Mouse (Mus musculus) c-Kit-positive CD71-negative TER-119-negative erythroid progenitor cells, embryonic 14.5 days (primary cell): ENCODE data around the gene Hspa1l.
"Not testable (repeated sequence)": the region's sequence is repeated elsewhere in the genome, so short reads cannot be mapped to it uniquely, and the experiment has no call there.

Source experiments
- DNase-seq: peaks from one replicate; pipeline ENCODE4 v3.0.0-alpha.2; 2013; ENCODE audit warnings: low read depth

The Hspa1l gene

DNA sequence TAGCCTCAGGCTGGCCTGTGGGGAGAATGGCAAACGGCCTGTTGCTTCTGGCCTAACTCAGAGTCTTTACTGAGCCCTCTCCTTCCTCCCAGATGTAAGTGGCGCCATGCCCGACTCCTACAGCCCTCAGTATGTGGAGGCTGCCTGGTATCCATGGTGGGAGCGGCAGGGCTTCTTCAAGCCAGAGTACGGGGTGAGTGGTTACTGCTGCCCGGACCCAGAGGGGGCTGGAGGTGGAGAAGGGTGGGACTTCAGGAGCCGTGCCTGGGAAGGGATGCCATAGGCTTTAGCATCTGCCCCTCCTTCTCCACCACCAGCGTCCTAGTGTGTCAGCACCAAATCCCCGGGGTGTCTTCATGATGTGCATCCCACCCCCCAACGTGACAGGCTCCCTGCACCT lies 32.7 kb downstream of the Hspa1l start:
- DNase-seq = no peak

DNA sequence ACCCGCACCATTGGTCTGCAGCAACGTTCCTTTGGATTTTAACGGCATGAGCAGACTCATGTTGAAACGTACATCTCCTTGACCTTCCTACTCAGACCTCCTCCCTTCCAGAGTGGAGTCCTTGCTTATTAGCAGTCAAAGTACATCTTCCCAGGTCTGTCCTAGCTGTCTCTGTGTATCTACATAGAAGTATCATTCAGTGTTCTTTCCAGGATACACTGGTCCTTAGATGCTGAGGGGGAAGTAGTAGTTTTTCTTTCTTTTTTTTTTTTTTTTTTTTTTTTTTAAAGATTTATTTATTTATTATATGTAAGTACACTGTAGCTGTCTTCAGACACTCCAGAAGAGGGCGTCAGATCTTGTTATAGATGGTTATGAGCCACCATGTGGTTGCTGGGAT lies 33.4 kb downstream of the Hspa1l start:
- not testable (repeated sequence) for DNase-seq

DNA sequence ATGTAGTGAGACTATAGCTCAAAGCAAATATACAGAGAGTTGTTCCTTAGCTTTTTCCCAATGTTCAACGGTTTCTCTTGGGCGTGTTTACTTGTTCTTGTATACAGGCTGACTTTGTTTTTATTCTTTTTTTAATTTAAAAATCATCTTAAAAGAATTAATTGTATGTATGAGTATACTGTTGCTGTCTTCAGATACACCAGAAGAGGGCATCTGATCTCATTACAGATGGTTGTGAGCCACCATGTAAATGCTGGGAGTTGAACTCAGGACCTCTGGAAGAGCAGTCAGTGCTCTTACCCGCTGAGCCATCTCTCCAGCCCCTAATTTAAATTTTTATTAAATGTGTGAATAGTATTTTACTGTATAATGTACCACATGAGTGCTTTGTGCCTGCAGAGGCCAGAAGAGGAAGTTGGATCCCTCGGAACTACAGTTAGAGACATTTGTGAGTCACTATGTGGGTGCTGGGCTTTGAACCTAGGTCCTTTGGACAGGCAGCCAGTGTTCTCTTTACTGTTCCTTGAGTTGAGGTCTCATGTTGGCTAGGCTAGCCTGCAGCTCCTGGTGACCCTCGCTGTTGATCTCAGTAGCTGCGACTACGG lies 35.0 kb downstream of the Hspa1l start:
- no peak for DNase-seq

DNA sequence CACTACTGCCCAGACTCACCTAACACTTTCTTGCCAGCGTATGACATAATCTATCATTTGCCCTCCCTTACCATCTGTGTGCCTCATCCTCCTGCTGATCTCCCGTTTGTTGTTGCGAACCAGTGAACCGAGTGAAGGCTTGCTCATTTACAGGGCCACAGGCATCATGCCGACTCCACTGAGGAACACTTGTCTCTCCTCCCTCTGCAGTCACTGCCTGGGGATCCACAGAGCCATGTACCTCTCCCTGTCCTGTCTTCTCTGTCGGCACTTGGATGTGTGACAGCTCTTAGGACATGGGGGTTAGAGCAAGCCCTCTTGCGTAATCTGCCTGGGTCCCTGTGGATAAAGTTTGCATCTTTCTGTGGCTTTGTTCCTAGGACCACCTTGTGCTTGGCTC lies 37.1 kb downstream of the Hspa1l start:
- no peak for DNase-seq

DNA sequence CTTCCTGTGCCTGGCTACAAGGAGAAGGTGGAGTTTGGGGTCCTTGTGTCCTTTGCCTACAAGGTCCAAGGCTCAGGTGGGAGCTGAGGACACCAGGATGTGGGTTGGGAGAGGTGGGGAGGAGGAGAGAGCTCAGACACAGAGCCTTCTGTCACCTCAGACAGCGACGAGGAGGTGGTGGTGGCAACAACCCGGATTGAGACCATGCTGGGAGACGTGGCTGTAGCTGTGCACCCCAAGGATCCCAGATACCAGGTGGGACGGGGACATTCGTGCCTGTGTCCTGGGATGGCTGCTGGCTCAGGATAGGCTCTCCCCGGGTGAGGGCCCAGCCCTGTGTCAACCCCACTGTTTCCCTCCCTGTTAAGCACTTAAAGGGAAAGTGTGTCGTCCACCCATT lies 38.9 kb downstream of the Hspa1l start:
- no peak for DNase-seq

DNA sequence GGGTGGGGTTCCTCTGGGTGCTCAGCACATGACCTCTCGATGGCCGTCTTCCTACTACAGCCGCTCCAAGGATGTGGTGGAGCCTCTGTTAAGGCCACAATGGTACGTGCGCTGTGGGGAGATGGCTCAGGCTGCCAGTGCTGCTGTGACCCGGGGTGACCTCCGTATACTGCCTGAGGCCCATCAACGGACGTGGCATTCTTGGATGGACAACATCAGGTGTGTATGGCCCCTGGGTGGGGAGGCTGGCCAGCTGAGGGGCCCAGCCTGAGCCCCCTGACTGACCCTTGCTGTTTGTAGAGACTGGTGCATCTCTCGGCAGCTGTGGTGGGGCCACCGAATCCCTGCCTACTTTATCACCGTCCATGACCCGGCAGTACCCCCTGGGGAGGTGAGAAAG lies 39.9 kb downstream of the Hspa1l start:
- DNase-seq = no peak

DNA sequence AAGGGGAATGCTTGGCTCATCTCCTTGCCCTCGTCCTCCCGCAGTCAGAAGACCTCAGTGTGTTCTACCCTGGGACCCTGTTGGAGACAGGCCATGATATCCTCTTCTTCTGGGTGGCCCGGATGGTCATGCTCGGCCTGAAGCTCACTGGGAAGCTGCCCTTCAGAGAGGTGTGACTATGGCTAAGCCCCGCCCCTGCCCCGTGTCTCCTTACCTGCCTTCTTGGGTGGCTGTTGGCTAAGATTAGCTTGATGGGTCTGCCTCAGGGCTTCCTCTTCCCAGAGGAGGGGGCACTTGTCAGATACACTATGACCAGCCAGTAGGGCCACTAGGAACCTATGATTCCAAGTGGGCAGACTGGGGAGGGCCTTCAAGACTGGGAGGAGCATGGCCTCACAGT lies 40.7 kb downstream of the Hspa1l start:
- DNase-seq = no peak

DNA sequence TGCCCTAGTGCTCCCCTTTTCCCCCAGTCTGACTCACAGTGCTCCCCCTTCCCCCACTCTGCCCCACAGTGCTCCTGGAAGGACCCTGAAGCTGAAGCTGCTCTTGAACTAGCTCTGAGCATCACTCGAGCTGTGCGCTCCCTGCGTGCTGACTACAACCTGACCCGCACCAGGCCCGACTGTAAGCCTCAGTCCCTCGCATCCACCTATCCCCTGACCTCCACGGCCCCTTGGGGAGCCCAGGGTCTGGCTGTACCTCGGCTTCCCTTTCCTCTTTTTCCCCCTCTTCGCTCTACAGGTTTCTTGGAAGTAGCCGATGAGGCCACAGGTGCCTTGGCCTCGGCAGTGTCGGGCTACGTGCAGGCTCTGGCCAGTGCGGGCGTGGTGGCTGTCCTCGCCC lies 42.8 kb downstream of the Hspa1l start:
- no peak for DNase-seq

DNA sequence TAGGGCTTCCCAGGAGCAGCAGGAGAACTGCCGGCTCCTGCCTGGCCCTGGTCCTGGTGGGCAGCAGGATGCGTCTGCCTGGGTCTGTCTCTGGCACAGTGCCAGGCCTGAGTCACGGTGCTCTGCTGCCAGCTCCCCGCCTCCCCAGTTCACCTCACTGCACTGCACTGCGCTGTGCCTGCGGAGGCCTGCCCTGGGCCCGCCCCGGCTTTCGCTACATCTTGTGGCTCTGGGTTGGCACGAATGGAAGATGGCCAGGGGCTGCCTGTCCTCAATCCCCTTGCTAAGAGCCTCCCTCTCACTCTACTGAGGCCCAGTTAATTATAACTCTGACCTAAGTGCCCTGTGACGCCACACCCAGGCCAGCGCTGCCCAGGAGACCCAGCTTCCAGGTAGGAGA lies 43.9 kb downstream of the Hspa1l start, which contains the start of gene Vwa7:
Vwa7 (plus strand) TSS at position 204 of the 400 bp plus-strand sequence.
- no peak for DNase-seq

DNA sequence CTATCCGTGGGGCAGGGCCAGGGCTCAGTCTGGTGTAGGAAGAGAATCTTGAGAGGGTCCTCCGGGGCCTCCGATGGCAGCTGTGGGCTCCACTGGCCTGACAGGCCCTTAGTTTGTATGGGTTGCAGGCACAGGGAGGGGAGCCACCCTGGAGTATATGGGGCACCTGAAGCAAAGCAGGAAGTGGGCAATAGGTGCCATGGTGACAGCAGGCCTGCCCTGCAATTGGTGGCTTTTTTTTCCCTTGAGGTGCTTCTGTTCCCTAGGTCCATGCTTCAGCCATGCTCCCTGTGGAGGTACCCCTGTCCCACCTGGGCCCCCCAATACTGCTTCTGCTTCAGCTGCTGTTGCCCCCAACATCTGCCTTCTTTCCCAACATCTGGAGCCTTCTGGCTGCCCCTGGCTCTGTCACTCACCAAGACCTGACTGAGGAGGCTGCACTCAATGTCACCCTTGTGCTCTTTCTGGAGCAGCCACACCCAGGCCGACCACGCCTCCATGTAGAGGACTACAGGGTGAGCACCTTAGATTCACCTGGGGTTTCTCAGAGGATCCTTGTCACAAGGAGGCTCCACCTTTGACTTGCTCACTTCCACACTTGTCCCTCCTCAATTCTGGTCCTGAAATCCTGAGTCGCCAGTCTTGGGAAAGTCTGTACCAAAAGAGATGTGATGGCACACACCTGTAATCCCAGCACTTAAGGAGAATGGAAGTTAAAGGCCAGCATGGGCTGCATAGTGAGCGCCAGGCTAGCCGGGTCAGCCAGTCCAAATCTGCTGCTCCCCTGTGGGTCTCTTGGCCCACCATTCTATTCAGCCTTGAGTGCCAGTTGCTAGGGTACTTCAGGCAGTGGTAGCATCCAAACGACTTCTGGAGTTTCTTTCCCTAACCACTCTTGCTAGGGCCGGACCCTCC lies 44.5 kb downstream of the Hspa1l start:
- DNase-seq = no peak

DNA sequence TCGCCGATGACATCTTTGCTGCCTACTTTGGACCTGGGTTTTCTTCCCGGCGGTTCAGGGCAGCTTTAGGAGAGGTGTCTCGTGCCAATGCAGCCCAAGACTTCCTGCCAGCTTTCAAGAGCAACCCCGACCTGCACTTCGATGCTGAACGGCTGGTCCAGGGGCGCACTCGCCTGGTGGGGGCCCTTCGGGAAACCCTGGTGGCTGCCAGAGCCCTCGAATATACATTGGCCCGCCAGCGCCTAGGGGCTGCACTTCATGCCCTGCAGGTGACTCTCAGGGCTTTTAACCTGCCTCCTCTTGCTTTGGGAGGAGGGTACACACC lies 45.2 kb downstream of the Hspa1l start:
- DNase-seq = no peak

DNA sequence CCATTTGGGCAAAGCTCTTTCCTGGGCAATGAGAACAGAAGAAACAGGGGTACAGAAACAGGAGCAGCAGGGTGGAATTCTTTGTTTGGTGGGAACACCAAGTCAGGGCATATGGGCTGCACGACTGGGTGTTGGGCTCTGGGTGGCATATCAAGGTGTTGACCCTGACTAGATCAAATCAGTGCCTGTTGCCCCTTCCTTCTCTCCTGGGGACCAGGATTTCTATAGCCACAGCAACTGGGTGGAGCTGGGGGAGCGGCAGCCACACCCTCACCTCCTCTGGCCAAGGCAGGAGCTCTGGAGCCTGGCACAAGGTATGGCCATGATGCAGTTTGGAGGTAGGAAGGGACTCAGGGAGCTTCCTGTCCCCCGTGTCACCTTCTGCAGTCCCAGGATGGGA lies 45.7 kb downstream of the Hspa1l start:
- DNase-seq = no peak

DNA sequence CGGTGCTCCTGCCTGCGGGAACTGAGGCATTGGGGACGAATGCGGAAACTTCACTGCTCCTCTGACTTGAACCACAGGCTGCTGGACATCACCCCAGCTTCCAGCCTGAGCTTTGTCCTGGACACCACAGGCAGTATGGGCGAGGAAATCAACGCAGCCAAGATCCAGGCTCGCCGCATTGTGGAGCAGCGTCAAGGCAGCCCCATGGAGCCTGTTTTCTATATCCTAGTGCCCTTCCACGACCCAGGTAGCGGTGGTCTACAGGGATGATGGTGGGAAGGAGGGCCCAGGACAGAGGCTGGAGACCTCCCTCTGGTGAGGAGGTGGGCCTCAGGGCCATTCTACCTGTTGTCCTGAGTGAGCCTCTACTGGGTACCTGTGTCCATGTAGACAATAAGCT lies 47.4 kb downstream of the Hspa1l start:
- DNase-seq = no peak

DNA sequence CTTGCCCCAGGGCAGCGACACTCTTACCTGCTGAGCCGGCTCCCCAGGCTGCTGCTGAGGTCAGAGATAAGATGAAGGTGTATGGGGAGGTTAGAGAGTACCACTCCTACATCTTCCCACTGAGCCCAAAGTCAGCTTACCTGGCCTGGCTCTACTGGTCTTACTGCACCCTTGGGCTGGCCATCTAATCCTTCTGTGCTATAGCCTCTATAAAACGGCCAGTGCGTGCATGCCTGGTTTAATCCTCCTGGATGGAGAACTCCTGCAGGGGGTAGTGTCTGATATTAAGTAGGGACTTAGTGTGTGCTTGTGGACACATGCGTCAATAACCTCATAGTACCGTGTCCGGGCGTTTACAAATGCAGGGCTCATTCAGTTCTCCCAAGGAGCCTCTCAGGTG lies 48.0 kb downstream of the Hspa1l start:
- DNase-seq = no peak

DNA sequence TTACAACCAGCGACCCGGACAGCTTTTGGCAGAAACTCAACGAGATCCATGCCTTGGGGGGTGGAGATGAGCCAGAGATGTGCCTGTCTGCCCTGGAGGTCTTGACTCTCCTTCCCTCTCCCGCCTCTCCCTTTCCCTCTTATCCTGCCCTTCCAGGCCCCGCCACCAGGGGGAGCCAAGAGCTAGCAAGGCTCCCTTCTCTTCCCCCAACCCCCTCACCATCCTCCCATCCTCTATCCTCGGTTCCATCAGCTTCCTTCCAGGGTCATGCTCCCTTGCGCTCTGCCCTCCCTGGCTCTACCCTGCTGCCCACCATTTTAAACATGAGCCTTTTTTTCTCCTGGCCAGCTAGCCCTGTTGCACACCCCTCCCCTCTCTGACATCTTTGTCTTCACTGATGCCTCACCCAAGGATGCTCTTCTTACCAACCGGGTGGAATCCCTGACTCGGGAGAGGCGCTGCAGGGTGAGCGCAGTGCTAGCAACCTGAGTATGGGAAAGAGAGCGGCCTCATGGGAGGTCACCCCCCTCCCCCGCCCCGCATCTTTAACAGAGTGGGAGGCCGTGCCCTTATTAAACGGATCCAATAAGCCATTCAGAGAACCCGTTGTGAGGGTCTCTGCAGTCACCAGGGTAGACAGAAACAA lies 48.8 kb downstream of the Hspa1l start:
- DNase-seq = peak; percentile 85

DNA sequence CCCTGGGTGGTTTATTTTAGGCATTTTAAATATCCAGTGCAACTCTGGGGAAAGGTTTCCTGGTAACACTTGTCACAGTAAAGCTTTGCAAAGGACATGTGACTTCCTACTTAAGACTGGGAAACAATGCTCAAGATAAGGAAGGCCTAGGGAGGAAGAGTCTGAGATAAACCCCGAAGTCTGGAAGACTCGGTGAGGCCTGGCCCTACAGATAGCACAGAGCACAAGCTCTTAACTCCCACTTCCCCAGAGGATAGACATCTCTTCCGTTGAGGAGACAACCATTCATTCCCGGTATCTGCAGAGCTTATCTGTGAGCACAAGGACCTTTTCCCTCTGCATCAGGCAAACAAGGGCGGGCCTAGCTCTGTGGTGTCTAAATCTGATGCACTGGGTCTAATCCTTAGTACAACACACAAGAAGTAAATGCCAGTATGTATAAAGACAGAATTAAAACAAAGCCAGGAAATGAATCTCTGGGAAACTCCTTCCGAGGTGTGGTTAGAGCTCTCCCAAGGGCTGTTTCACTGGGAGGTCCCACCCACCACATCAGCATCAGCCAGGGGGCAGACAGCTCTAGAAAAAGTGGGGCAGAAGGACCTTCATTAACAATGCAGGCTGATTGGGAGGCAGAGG lies 49.5 kb downstream of the Hspa1l start:
- DNase-seq = no peak

DNA sequence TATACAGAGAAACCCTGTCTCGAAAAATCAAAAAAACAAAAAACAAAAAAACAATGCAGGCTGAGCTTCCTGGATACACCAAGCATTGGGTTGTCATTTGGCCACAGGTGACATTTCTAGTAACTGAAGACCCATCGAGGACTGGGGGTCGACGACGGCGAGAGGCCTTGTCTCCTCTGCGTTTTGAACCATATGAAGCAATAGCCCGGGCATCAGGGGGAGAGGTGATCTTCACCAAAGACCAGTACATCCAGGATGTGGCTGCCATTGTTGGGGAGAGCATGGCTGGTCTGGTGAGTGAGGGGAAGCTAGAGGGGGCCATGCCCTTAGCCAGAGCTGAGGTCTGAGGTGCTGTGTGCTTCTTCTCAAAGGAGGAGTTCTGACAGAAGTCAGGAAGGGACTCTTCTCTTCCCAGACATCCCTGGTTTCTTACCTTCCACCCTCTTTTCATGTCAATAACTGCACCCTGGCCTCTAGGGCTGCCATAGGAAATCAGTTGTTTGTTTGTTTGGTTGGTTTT lies 50.1 kb downstream of the Hspa1l start:
- DNase-seq = no peak

DNA sequence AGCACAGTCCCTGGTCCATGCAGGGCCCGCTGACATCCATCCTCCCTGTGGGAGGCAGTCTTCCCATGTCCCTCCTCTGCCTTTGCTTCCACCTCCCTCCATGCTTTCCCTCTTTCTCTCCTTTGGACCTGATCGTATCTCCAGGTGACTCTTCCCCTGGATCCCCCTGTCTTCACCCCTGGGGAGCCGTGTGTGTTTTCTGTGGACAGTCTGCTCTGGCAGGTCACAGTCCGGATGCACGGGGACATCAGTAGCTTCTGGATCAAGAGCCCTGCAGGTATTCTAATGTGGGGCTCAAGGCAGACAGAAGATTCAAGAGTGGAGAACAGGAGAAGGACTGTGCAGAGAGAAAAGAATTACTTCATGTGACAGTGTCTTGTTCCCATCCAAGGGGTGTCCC lies 50.7 kb downstream of the Hspa1l start:
- DNase-seq = no peak

DNA sequence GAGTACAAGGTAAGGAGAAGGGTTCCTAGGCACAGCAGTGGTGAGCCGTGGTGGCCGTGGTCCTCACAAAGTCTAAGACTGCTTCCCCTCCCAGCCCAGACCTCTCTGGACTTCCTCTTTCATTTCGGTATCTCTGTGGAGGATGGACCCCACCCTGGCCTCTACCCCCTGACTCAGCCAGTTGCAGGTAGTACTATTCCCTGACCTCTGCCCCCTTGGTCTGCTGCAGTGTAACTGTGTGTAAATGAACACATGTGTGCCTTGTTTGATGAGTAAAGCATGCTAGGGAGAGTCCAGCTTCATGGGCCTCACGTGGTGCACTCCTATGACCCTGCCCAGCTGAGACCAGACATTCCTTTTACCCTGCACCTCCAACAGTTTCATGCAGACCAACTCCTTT lies 51.3 kb downstream of the Hspa1l start:
- DNase-seq = no peak

DNA sequence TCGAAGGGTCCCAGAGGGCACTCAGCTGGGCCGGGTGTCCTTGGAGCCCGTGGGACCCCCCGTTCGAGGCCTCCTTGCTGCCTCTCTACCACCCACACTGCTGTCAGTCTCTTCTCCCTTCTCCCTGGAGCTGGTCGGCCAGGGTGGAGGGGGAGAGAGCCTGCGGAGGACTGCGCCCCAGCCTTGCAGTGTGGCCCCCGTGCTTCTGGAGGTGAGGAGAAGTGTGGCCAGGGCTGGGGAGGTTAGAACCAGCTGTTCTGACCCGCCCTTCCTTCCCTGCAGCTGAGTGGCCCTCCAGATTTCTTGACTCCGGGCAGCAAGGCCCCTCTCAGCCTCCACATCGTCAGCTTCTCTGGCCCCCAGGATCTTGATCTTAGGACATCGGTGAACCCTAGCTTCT lies 51.8 kb downstream of the Hspa1l start:
- DNase-seq = no peak

DNA sequence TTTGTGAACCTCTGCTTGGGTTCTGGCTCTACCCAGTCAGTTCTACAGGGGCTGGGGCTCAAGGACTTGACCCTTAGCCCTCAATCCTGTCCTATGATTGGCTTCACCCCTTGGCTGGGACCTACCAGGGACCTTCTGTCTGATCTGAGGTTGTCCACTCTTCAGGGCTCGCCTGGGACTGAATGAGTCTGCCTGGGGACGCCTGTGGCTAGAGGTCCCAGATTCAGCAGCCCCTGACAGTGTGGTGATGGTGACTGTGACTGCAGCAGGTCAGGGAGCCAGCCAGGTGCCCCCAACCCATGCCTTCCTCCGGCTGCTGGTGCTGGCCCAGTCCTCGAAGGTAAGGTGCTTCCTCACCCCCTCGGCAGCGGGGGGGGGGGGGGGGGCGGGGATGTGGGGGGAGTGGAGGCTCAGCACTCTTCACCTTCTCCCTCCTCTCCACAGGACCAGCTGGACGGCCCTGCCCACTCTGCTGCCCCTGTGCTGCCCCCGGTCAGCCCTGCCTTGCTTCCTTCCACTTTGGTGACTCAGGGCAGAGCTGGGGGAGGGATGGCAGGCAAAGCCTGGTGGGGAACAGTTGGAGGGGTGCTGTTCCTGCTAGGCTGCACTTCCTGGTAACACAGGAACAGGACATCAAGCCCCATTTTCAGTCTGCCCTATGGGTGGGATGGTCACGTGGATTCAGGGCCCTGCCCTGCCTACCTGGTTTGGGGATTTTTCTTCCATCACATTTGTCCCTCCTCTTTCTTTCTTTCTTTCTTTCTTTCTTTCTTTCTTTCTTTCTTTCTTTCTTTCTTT lies 52.4 kb downstream of the Hspa1l start:
- DNase-seq = no peak

DNA sequence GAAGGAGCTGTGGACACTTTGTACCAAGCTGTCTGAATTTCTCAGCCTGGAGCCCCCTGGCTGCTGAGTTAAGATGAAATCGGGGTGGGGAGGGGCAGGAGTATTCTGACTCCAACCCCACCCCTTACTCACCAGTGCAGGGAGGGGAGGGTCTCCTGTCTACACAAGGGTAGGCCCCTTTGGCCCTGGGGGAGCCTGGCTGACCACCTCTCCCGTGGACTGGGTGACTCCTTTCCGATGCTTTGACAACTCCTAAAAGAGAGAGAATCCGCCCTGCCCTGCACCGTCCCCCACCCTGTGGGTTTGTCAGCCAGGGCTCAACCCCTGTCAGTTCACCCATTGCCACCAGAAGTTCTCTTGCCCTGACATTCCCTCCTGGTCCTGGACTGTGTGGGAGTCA lies 53.7 kb downstream of the Hspa1l start:
- no peak for DNase-seq
